Comparison of ENCODE assay signal across 7 mouse cellular contexts in the genomic region with DNA sequence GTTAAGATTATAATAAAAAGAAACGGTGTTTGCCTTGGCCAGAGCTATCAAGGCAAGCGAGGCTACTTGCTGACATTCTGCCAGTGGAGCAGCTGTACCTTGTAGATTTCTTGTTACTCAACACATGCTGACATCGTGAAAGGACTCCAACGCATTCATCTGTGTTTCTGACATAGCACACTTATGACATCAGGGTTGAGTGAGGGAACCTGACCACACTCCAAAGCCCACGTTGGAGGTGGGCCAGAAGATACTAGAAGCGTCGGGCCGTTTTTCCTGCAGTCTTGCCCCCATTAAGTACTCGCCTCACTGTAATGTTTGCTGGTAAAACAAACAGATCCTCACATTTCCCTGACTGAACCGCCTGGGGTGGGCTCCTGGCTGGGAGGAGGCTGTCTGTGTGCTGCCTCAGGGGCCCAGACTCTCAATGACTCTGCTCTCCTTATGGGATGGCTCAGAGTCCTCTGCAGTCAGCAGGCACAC.
DNase-seq lines count a peak whose midpoint lies in the region; ATAC-seq and TF ChIP-seq lines count a peak whose summit lies in the region.

No protein-coding gene starts in this region.

- H3K9me3 ChIP-seq in hindbrain, postnatal 0 days (ENCODE audit: low read length) = no peaks in the 10 kb centered on the region

- peak; percentile 45 for DNase-seq in ovary, adult 18-20 months (ENCODE audit: low spot score)
- no peak for DNase-seq in ovary, postnatal 36 days (ENCODE audit: low spot score)
- DNase-seq in gastrocnemius, postnatal 10 days = peak; percentile 38
- DNase-seq in hindbrain, postnatal 0 days (ENCODE audit: low spot score) = peak; percentile 70
- DNase-seq in lung, postnatal 36 days = peak; percentile 80
- no peak for DNase-seq in layer of hippocampus, adult 18-20 months (ENCODE audit: low spot score in 2 of 2)
- DNase-seq in embryo, embryonic 10 days (ENCODE audit: low spot score) = no peak

- peak; percentile 59; the same call in 1 of the 2 replicates for ATAC-seq in hindbrain, postnatal 0 days

- no peak overlapping the region for H3K4me2 ChIP-seq in hindbrain, postnatal 0 days (ENCODE audit: low read depth, low read length)

- no peaks in the 10 kb centered on the region for H3K36me3 ChIP-seq in hindbrain, postnatal 0 days (ENCODE audit: insufficient read depth, low read length)

- 0 out of 2 replicates have a peak, but pooled peaks cover 7% of the 10 kb centered on the region for H3K4me1 ChIP-seq in hindbrain, postnatal 0 days (ENCODE audit: insufficient read depth, low read length)

- no peak overlapping the region for H3K4me3 ChIP-seq in hindbrain, postnatal 0 days (ENCODE audit: low read length)

- TF ChIP-seq CTCF in hindbrain, postnatal 0 days (IDR thresholded peaks at IDR 0.05; ENCODE audit: low read depth) = no peak

- H3K27me3 ChIP-seq in hindbrain, postnatal 0 days (ENCODE audit: insufficient read depth, low read length) = no peaks in the 10 kb centered on the region

- 29% methylated on average over 10 of the region's 10 CpGs for WGBS in hindbrain, postnatal 0 days

- H3K9ac ChIP-seq in hindbrain, postnatal 0 days (replicated peaks; ENCODE audit: low read length) = no peak overlapping the region

- H3K27ac ChIP-seq in hindbrain, postnatal 0 days = no peak overlapping the region

Comparison
In these comparisons a context has a peak if more than half of its experiments do, and no peak if none do; other contexts are left out.
1. DNase-seq: peak in ovary, adult 18-20 months (single experiment), gastrocnemius, postnatal 10 days (single experiment), hindbrain, postnatal 0 days (single experiment) and lung, postnatal 36 days (single experiment); none in ovary, postnatal 36 days (single experiment), layer of hippocampus, adult 18-20 months (0 of 2) and embryo, embryonic 10 days (single experiment).